Mouse (Mus musculus) spleen, postnatal 4 days (tissue): ENCODE measurements around the gene Apc2.
"Not testable (repeated sequence)": the region's sequence is repeated elsewhere in the genome, so short reads cannot be mapped to it uniquely, and the experiment has no call there.

ENCODE experiments used
- DNase-seq, 2 experiments: peaks; one replicate each; pipeline ENCODE4 v3.0.0; 2022; ENCODE audit warnings: low spot score in 2 of 2

The Apc2 gene

GRCm38 (mm10) chr10:80342749-80343424, 47.1 kb downstream of the Apc2 start:
- DNase-seq = peak in 1 of 2 experiments; percentile 65

- DNase-seq = no peak
Observed at GRCm38 (mm10) chr10:80343425-80343895, 47.7 kb downstream of the Apc2 start.

GRCm38 (mm10) chr10:80344131-80344661, 48.4 kb downstream of the Apc2 start:
- DNase-seq = peak in 1 of 2 experiments; percentile 76

GRCm38 (mm10) chr10:80345122-80345521, 49.3 kb downstream of the Apc2 start:
- DNase-seq = peak in 1 of 2 experiments; percentile 71

- DNase-seq = not testable (repeated sequence)
Observed at GRCm38 (mm10) chr10:80345929-80346328, 50.2 kb downstream of the Apc2 start.

- DNase-seq = no peak
Observed at GRCm38 (mm10) chr10:80347514-80347967, 51.8 kb downstream of the Apc2 start.

GRCm38 (mm10) chr10:80348244-80348781, 52.5 kb downstream of the Apc2 start, which contains the start of gene Adamtsl5:
Adamtsl5 (minus strand) TSS chr10:80348412.
- peak; percentile 76 to 90 for DNase-seq

GRCm38 (mm10) chr10:80348981-80349380, 53.2 kb downstream of the Apc2 start:
- DNase-seq = no peak

GRCm38 (mm10) chr10:80350292-80350691, 54.5 kb downstream of the Apc2 start:
- DNase-seq = peak; percentile 89 to 98

GRCm38 (mm10) chr10:80351896-80352295, 56.1 kb downstream of the Apc2 start:
- DNase-seq = no peak

GRCm38 (mm10) chr10:80352727-80353126, 57.0 kb downstream of the Apc2 start:
- DNase-seq = no peak

- no peak for DNase-seq
Observed at GRCm38 (mm10) chr10:80355431-80355830, 59.7 kb downstream of the Apc2 start.

GRCm38 (mm10) chr10:80356001-80356682, 60.4 kb downstream of the Apc2 start, which contains the start of gene Plk5:
Plk5 (plus strand) TSS chr10:80356459.
- DNase-seq = no peak

GRCm38 (mm10) chr10:80356737-80357136, 61.0 kb downstream of the Apc2 start:
- DNase-seq = no peak

GRCm38 (mm10) chr10:80357336-80357735, 61.6 kb downstream of the Apc2 start:
- DNase-seq = no peak

GRCm38 (mm10) chr10:80357994-80358639, 62.3 kb downstream of the Apc2 start:
- no peak for DNase-seq

- no peak for DNase-seq
Observed at GRCm38 (mm10) chr10:80363734-80364133, 68.0 kb downstream of the Apc2 start.

- DNase-seq = no peak
Observed at GRCm38 (mm10) chr10:80365736-80366135, 70.0 kb downstream of the Apc2 start.
